Mouse (Mus musculus) liver, embryonic 14.5 days (tissue): ENCODE measurements around the gene Sult3a1. TPM values are rescaled to one million over a fixed set of nuclear protein-coding genes. Genes with fewer than 3 reads are reported as not detected.

Experiments used
- ATAC-seq: fragments of 200-750 bp; cut with Nextera tagmentation; 2 replicates; pipeline ENCODE4 v1.8.0; 2017; ENCODE audit warnings: moderate number of reproducible peaks, mild to moderate bottlenecking, moderate library complexity; ENCODE audit not compliant: insufficient read depth
- DNase-seq, 3 experiments: peaks; one replicate each; pipeline ENCODE4 v3.0.0-alpha.2; 2012 to 2013; ENCODE audit warnings: low read depth in 3 of 3, low spot score in 3 of 3
- H3K27ac ChIP-seq: fragments of 300-500 bp; sonication (generic); 2 replicates; pipeline ENCODE4 v1.5.1; 2014; ENCODE audit warnings: moderate library complexity, mild to moderate bottlenecking, control low read depth, inconsistent platforms
- H3K27me3 ChIP-seq: fragments of 300-500 bp; sonication (generic); 2 replicates; pipeline ENCODE4 v1.6.1; 2014; ENCODE audit warnings: mild to moderate bottlenecking, low read length, moderate library complexity; ENCODE audit not compliant: control insufficient read depth, insufficient read depth
- H3K36me3 ChIP-seq: fragments of 300-500 bp; sonication (generic); replicated peaks from 2 replicates; pipeline ENCODE4 v1.6.1; 2014; ENCODE audit warnings: low read depth; ENCODE audit not compliant: control insufficient read depth, insufficient read depth
- H3K4me1 ChIP-seq, 2 experiments: fragments of 200-500 bp in 1 of 2; fragments of 300-500 bp in 1 of 2; sonication (generic) in 1 of 2; replicated peaks; 2 replicates each; pipeline ENCODE4 v1.6.1; 2012 to 2014; ENCODE audit warnings: antibody characterized with exemption in 1 of 2, inconsistent platforms in 1 of 2, low read length in 1 of 2; ENCODE audit not compliant: control insufficient read depth in 2 of 2, insufficient read depth in 2 of 2
- H3K4me2 ChIP-seq: fragments of 300-500 bp; sonication (generic); 2 replicates; pipeline ENCODE4 v1.6.1; 2014; ENCODE audit warnings: low read depth, mild to moderate bottlenecking, control low read depth, moderate library complexity
- H3K4me3 ChIP-seq, 2 experiments: fragments of 200-500 bp in 1 of 2; fragments of 300-500 bp in 1 of 2; sonication (generic) in 1 of 2; 2 replicates each; pipeline ENCODE4 v1.5.1; 2012 to 2014; ENCODE audit warnings: low read depth in 2 of 2, low read length in 2 of 2, mild to moderate bottlenecking in 2 of 2, control low read depth in 1 of 2, inconsistent platforms in 1 of 2, moderate library complexity in 1 of 2; ENCODE audit not compliant: insufficient read depth in 1 of 2
- H3K9ac ChIP-seq: fragments of 300-500 bp; sonication (generic); replicated peaks from 2 replicates; pipeline ENCODE4 v1.6.1; 2014; ENCODE audit warnings: mild to moderate bottlenecking, control low read depth, moderate library complexity
- H3K9me3 ChIP-seq: fragments of 300-500 bp; sonication (generic); 2 replicates; pipeline ENCODE4 v1.6.1; 2016; ENCODE audit warnings: low read length, mixed read lengths; ENCODE audit not compliant: control insufficient read depth
- CTCF ChIP-seq: IDR thresholded peaks from 2 replicates; pipeline ENCODE4 v1.5.1; 2016; ENCODE audit warnings: antibody characterized with exemption, low read depth, control low read depth
- EP300 ChIP-seq: IDR thresholded peaks from 2 replicates; pipeline ENCODE4 v1.6.1; 2016; ENCODE audit warnings: antibody characterized with exemption, low read depth
- WGBS: fragments of 180-500 bp; shearing (Covaris S2); extraction: QIAGEN DNeasy Blood & Tissue Kit; methylation state at CpG from one replicate; pipeline ENCODE4 v1.1.7; 2014; ENCODE audit not compliant: insufficient replicate concordance; 5-methylcytosine and 5-hydroxymethylcytosine counted together
- polyA plus RNA-seq, 2 experiments: library from polyadenylated mRNA; depleted of rRNA in 1 of 2; stranded (reverse) in 1 of 2; unstranded in 1 of 2; fragments of >200 nt; fragmentation: Nextera tagmentation in 1 of 2; extraction: Ambion mirVana in 1 of 2; gene quantifications; 2 replicates each; pipeline versions ENCODE4 v1.2.1 to v1.2.3; 2012 to 2014

Sult3a1 gene
- polyA plus RNA-seq (2012; rRNA removed) = 0.03 TPM in 1 of 2 replicates, not detected in the other
- not detected in 2 replicates for polyA plus RNA-seq (2014; fragmentation: Nextera tagmentation; extraction: Ambion mirVana)

- H3K4me2 ChIP-seq = no peak within 1 kb of the TSS
- no peaks in the 10 kb centered on the region for H3K27me3 ChIP-seq
- DNase-seq (no peak), ATAC-seq (no peak)
- H3K36me3 ChIP-seq = no peaks in the 10 kb centered on the region
- no peak within 1 kb of the TSS for H3K27ac ChIP-seq
- no peak for TF ChIP-seq EP300
- TF ChIP-seq CTCF = no peak
- H3K9ac ChIP-seq = no peak within 1 kb of the TSS
- H3K9me3 ChIP-seq = no peaks in the 10 kb centered on the region
- H3K4me3 ChIP-seq = no peak within 1 kb of the TSS
- H3K4me1 ChIP-seq = no peaks in the 10 kb centered on the region
Measured at GRCm38 (mm10) chr10:33857421-33857820, at the start of gene Sult3a1. Gene Sult3a1, plus strand, starts transcription at chr10:33857721.

- H3K4me3 ChIP-seq = no peak overlapping the region
- no peak for ATAC-seq
- no peak for TF ChIP-seq EP300
- no peak for TF ChIP-seq CTCF
- H3K27ac ChIP-seq = no peak overlapping the region
- H3K36me3 ChIP-seq = no peaks in the 10 kb centered on the region
- H3K9me3 ChIP-seq = no peaks in the 10 kb centered on the region
- 7% methylated on average over 1 of the region's 1 CpGs for WGBS
- no peak overlapping the region for H3K4me2 ChIP-seq
- H3K4me1 ChIP-seq = no peaks in the 10 kb centered on the region
- no peaks in the 10 kb centered on the region for H3K27me3 ChIP-seq
- H3K9ac ChIP-seq = no peak overlapping the region
- DNase-seq = no peak
Measured at GRCm38 (mm10) chr10:33811807-33812206, 45.7 kb upstream of the Sult3a1 start.

- no peak for TF ChIP-seq EP300
- TF ChIP-seq CTCF = no peak
- Histone ChIP-seq H3K36me3 (no peaks in the 10 kb centered on the region), H3K4me2 (no peak overlapping the region), H3K4me3 (no peak overlapping the region), H3K27me3 (no peaks in the 10 kb centered on the region), H3K9me3 (no peaks in the 10 kb centered on the region), H3K27ac (no peak overlapping the region), H3K4me1 (no peaks in the 10 kb centered on the region), H3K9ac (no peak overlapping the region)
- ATAC-seq (no peak), DNase-seq (no peak)
Measured at GRCm38 (mm10) chr10:33814266-33814665, 43.3 kb upstream of the Sult3a1 start.

GRCm38 (mm10) chr10:33816923-33817322 is 40.6 kb upstream of the Sult3a1 start:
- ATAC-seq (no peak), DNase-seq (peak in 1 of 3 experiments; percentile 1)
- no peak overlapping the region for H3K4me2 ChIP-seq
- H3K36me3 ChIP-seq = no peaks in the 10 kb centered on the region
- H3K4me3 ChIP-seq = no peak overlapping the region
- no peaks in the 10 kb centered on the region for H3K27me3 ChIP-seq
- H3K27ac ChIP-seq = no peak overlapping the region
- TF ChIP-seq CTCF (no peak), EP300 (no peak)
- H3K9ac ChIP-seq = no peak overlapping the region
- 41% methylated on average over 1 of the region's 1 CpGs for WGBS
- no peaks in the 10 kb centered on the region for H3K9me3 ChIP-seq
- no peaks in the 10 kb centered on the region for H3K4me1 ChIP-seq

GRCm38 (mm10) chr10:33820892-33821291 is 36.6 kb upstream of the Sult3a1 start:
- Histone ChIP-seq H3K36me3 (no peaks in the 10 kb centered on the region), H3K4me1 (no peaks in the 10 kb centered on the region), H3K27ac (no peak overlapping the region), H3K9ac (no peak overlapping the region), H3K27me3 (no peaks in the 10 kb centered on the region), H3K4me2 (no peak overlapping the region), H3K9me3 (no peaks in the 10 kb centered on the region), H3K4me3 (no peak overlapping the region)
- DNase-seq = no peak
- WGBS = 65% methylated on average over 3 of the region's 3 CpGs
- no peak for ATAC-seq
- TF ChIP-seq EP300 (no peak), CTCF (no peak)
